Mouse (Mus musculus): ENCODE data around the gene Tmem50b. TPM values are rescaled to one million over a fixed set of nuclear protein-coding genes. Genes with fewer than 3 reads are reported as not detected.

The Tmem50b gene
- polyA plus RNA-seq, 1 experiment from 2014 or later, result 42.4 TPM

DNA sequence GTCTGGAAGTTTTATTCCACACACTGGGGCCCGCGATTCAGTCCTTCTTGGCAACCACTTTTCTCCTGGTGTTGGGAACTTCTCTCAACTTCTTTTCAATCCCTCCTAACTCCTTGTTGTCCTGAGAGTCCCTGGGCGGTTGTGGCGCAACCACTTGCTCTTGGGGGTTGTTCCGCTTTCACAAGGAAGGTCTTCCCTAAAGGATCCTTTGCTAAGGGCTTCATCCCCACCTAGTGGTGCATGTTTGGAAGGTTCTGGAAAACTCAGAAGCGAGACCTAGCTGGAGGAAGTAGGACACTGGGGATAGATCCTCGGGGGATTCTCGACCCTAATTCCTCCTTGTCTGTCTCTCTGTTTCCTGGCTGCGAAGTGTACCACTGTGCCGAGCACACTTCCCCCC lies 70.5 kb downstream of the Tmem50b start:
- no peaks in the 10 kb centered on the region for H3K9me3 ChIP-seq (ENCODE audit: control insufficient read depth, low read length)
- H3K36me3 ChIP-seq (ENCODE audit: control insufficient read depth, insufficient read depth, low read length), result no peaks in the 10 kb centered on the region
- H3K9ac ChIP-seq (ENCODE audit: low read length), result no peak overlapping the region
- H3K4me3 ChIP-seq (ENCODE audit: low read depth, low read length), result no peak overlapping the region
- H3K27me3 ChIP-seq (ENCODE audit: control insufficient read depth, insufficient read depth, low read length), result no peaks in the 10 kb centered on the region
- H3K27ac ChIP-seq (ENCODE audit: low read depth, low read length), result no peak overlapping the region
- ATAC-seq (replicated peaks; ENCODE audit: low FRiP score), result no peak
- H3K4me2 ChIP-seq (ENCODE audit: low read depth, low read length, severe bottlenecking), result no peak overlapping the region
- no peak for DNase-seq (ENCODE audit: low spot score)
- WGBS, result 80% methylated on average over 10 of the region's 10 CpGs
- H3K4me1 ChIP-seq (replicated peaks; ENCODE audit: control insufficient read depth, insufficient read depth, low read length), result no peaks in the 10 kb centered on the region

- Histone ChIP-seq H3K27ac (ENCODE audit: low read depth, low read length) (no peak overlapping the region), H3K9ac (ENCODE audit: low read length) (no peak overlapping the region), H3K36me3 (ENCODE audit: control insufficient read depth, insufficient read depth, low read length) (no peaks in the 10 kb centered on the region), H3K27me3 (ENCODE audit: control insufficient read depth, insufficient read depth, low read length) (no peaks in the 10 kb centered on the region), H3K4me1 (replicated peaks; ENCODE audit: control insufficient read depth, insufficient read depth, low read length) (no peaks in the 10 kb centered on the region), H3K4me2 (ENCODE audit: low read depth, low read length, severe bottlenecking) (no peak overlapping the region), H3K9me3 (ENCODE audit: control insufficient read depth, low read length) (no peaks in the 10 kb centered on the region), H3K4me3 (ENCODE audit: low read depth, low read length) (no peak overlapping the region)
- ATAC-seq (replicated peaks; ENCODE audit: low FRiP score) (no peak), DNase-seq (ENCODE audit: low spot score) (no peak)
- 91% methylated on average over 6 of the region's 6 CpGs for WGBS
These were observed 71.3 kb downstream of the Tmem50b start for GRCm38 (mm10) chr16:91526274-91526673.

Small RNA genes lying within 50 kb of the gene (microRNA-seq; reads per million reads assigned to microRNA genes)
- gene Mir6367 (ENCODE audit: insufficient number of aligned reads), result not detected

Other genes starting within 250 kb of the Tmem50b start
- 29.6 and 32.3 TPM in 2 replicates for gene Ifnar2, start 225.0 kb downstream of the Tmem50b start, polyA plus RNA-seq (2014; fragmentation: Nextera tagmentation; extraction: Ambion mirVana)
- 1.0 TPM in 1 of 2 replicates, not detected in the other for gene Gm21970, start 206.1 kb downstream of the Tmem50b start, polyA plus RNA-seq (2014; fragmentation: Nextera tagmentation; extraction: Ambion mirVana)
- gene Il10rb, start 191.6 kb downstream of the Tmem50b start, polyA plus RNA-seq (2014; fragmentation: Nextera tagmentation; extraction: Ambion mirVana), result 6.6 and 7.6 TPM in 2 replicates
- 51.4 and 53.1 TPM in 2 replicates for gene Ifnar1, start 112.6 kb downstream of the Tmem50b start, polyA plus RNA-seq (2014; fragmentation: Nextera tagmentation; extraction: Ambion mirVana)
- gene Ifngr2, start 50.7 kb downstream of the Tmem50b start, polyA plus RNA-seq (2014; fragmentation: Nextera tagmentation; extraction: Ambion mirVana), result 28.8 and 31.6 TPM in 2 replicates
- 4.5 and 4.7 TPM in 2 replicates for gene Dnajc28, start 21.2 kb upstream of the Tmem50b start, polyA plus RNA-seq (2014; fragmentation: Nextera tagmentation; extraction: Ambion mirVana)
- gene Gart, start 49.2 kb upstream of the Tmem50b start, polyA plus RNA-seq (2014; fragmentation: Nextera tagmentation; extraction: Ambion mirVana), result 145 and 150 TPM in 2 replicates
- gene Son, start 49.7 kb upstream of the Tmem50b start, polyA plus RNA-seq (2014; fragmentation: Nextera tagmentation; extraction: Ambion mirVana), result 140 and 150 TPM in 2 replicates
- gene Donson, start 91.0 kb upstream of the Tmem50b start, polyA plus RNA-seq (2014; fragmentation: Nextera tagmentation; extraction: Ambion mirVana), result 42.1 and 42.7 TPM in 2 replicates
- 73.6 and 83.6 TPM in 2 replicates for gene Cryzl1, start 131.2 kb upstream of the Tmem50b start, polyA plus RNA-seq (2014; fragmentation: Nextera tagmentation; extraction: Ambion mirVana)
- 55.2 and 60.2 TPM in 2 replicates for gene Itsn1, start 131.5 kb upstream of the Tmem50b start, polyA plus RNA-seq (2014; fragmentation: Nextera tagmentation; extraction: Ambion mirVana)